Mouse (Mus musculus) MEL (cell line): ENCODE results near the gene Slc16a9. TPM values are rescaled to one million over a fixed set of nuclear protein-coding genes. Genes with fewer than 3 reads are reported as not detected.

Experiments used
- DNase-seq: peaks from one replicate; pipeline ENCODE4 v3.0.0; 2011; ENCODE audit warnings: low read depth, low spot score
- H3K27ac ChIP-seq: 2 replicates; pipeline ENCODE4 v1.5.1; 2012; ENCODE audit warnings: low read depth, mild to moderate bottlenecking, control low read depth, low read length, moderate library complexity; ENCODE audit not compliant: control insufficient read depth
- H3K27me3 ChIP-seq, 2 experiments: fragments of 150-350 bp in 1 of 2; sonication (generic) in 1 of 2; 2 replicates each; pipeline ENCODE4 v1.6.1; 2012; ENCODE audit warnings: low read length in 2 of 2, mild to moderate bottlenecking in 2 of 2, improper control_type of control experiment in 1 of 2, moderate library complexity in 1 of 2; ENCODE audit not compliant: insufficient read depth in 2 of 2, control insufficient read depth in 1 of 2
- H3K36me3 ChIP-seq, 2 experiments: 2 replicates each; pipeline ENCODE4 v1.6.1; 2012 to 2014; ENCODE audit warnings: low read length in 2 of 2, improper control_type of control experiment in 1 of 2, inconsistent platforms in 1 of 2, mild to moderate bottlenecking in 1 of 2; ENCODE audit not compliant: insufficient read depth in 2 of 2, control insufficient read depth in 1 of 2
- H3K4me1 ChIP-seq, 2 experiments: fragments of 150-350 bp in 1 of 2; sonication (generic) in 1 of 2; 2 replicates each; pipeline ENCODE4 v1.6.1; 2012; ENCODE audit warnings: low read length in 2 of 2, improper control_type of control experiment in 1 of 2, mild to moderate bottlenecking in 1 of 2; ENCODE audit not compliant: insufficient read depth in 2 of 2, control insufficient read depth in 1 of 2
- H3K4me3 ChIP-seq, 2 experiments: fragments of 150-350 bp in 1 of 2; sonication (generic) in 1 of 2; 2 replicates each; pipeline ENCODE4 v1.5.1; 2012; ENCODE audit warnings: low read depth in 2 of 2, low read length in 2 of 2, mild to moderate bottlenecking in 2 of 2, moderate library complexity in 2 of 2, control low read depth in 1 of 2, improper control_type of control experiment in 1 of 2; ENCODE audit not compliant: control insufficient read depth in 1 of 2, insufficient read depth in 1 of 2
- H3K79me2 ChIP-seq: 2 replicates; pipeline ENCODE4 v1.6.1; 2012; ENCODE audit warnings: mild to moderate bottlenecking, low read length, moderate library complexity; ENCODE audit not compliant: control insufficient read depth, poor library complexity, insufficient read depth
- H3K9ac ChIP-seq: 2 replicates; pipeline ENCODE4 v1.6.1; 2012; ENCODE audit warnings: low read depth, mild to moderate bottlenecking, control low read depth, low read length, moderate library complexity; ENCODE audit not compliant: control insufficient read depth, poor library complexity, severe bottlenecking
- H3K9me3 ChIP-seq: fragments of 150-350 bp; sonication (generic); replicated peaks from 2 replicates; pipeline ENCODE4 v1.6.1; 2012; ENCODE audit warnings: mild to moderate bottlenecking, low read length, improper control_type of control experiment, moderate library complexity; ENCODE audit not compliant: insufficient read depth
- CHD2 ChIP-seq: IDR thresholded peaks from 2 replicates; pipeline ENCODE4 v1.6.1; 2011; ENCODE audit warnings: low read length, improper control_type of control experiment
- CTCF ChIP-seq, 3 experiments: IDR thresholded peaks in 2 of 3; conservative IDR thresholded peaks in 1 of 3; 2 replicates each; pipeline ENCODE4 v1.5.1; 2011 to 2012; ENCODE audit warnings: low read length in 3 of 3, low read depth in 2 of 3, mild to moderate bottlenecking in 2 of 3, improper control_type of control experiment in 1 of 3, inconsistent platforms in 1 of 3, mixed read lengths in 1 of 3, moderate library complexity in 1 of 3; ENCODE audit not compliant: control insufficient read depth in 1 of 3, insufficient read depth in 1 of 3, poor library complexity in 1 of 3, severe bottlenecking in 1 of 3
- E2F4 ChIP-seq: IDR thresholded peaks from 2 replicates; pipeline ENCODE4 v1.6.1; 2011; ENCODE audit warnings: low read depth, low read length, improper control_type of control experiment, borderline replicate concordance
- ELF1 ChIP-seq: IDR thresholded peaks from 2 replicates; pipeline ENCODE4 v1.6.1; 2014; ENCODE audit warnings: low read depth, mild to moderate bottlenecking, inconsistent platforms, low read length, improper control_type of control experiment, moderate library complexity
- ETS1 ChIP-seq: IDR thresholded peaks from 2 replicates; pipeline ENCODE4 v1.6.1; 2012; ENCODE audit warnings: low read depth, mild to moderate bottlenecking, inconsistent platforms, low read length, improper control_type of control experiment, moderate library complexity
- GATA1 ChIP-seq: IDR thresholded peaks from 2 replicates; pipeline ENCODE4 v1.6.1; 2011; ENCODE audit warnings: low read depth, low read length, improper control_type of control experiment
- JUND ChIP-seq: IDR thresholded peaks from 2 replicates; pipeline ENCODE4 v1.6.1; 2011; ENCODE audit warnings: low read depth, mild to moderate bottlenecking, improper control_type of control experiment, low read length
- MAX ChIP-seq: IDR thresholded peaks from 2 replicates; pipeline ENCODE4 v1.6.1; 2011; ENCODE audit warnings: low read length, improper control_type of control experiment
- MXI1 ChIP-seq: IDR thresholded peaks from 2 replicates; pipeline ENCODE4 v1.6.1; 2011; ENCODE audit warnings: mild to moderate bottlenecking, low read depth, low read length, improper control_type of control experiment
- NELFE ChIP-seq: IDR thresholded peaks from 2 replicates; pipeline ENCODE4 v1.6.1; 2011; ENCODE audit warnings: low read depth, low read length, improper control_type of control experiment
- RCOR1 ChIP-seq: IDR thresholded peaks from 2 replicates; pipeline ENCODE4 v1.6.1; 2012; ENCODE audit warnings: low read depth, mild to moderate bottlenecking, inconsistent platforms, low read length, improper control_type of control experiment
- SIN3A ChIP-seq: IDR thresholded peaks from 2 replicates; pipeline ENCODE4 v1.6.1; 2012; ENCODE audit warnings: low read length, improper control_type of control experiment, inconsistent platforms
- TBP ChIP-seq: IDR thresholded peaks from 2 replicates; pipeline ENCODE4 v1.8.0; 2011; ENCODE audit warnings: low read depth, low read length, improper control_type of control experiment
- UBTF ChIP-seq: IDR thresholded peaks from 2 replicates; pipeline ENCODE4 v1.6.1; 2012; ENCODE audit warnings: low read depth, mild to moderate bottlenecking, inconsistent platforms, low read length, improper control_type of control experiment, moderate library complexity, borderline replicate concordance; ENCODE audit not compliant: insufficient read depth
- USF1 ChIP-seq: IDR thresholded peaks from 2 replicates; pipeline ENCODE4 v1.6.1; 2014; ENCODE audit warnings: low read depth, mild to moderate bottlenecking, inconsistent platforms, low read length, improper control_type of control experiment, moderate library complexity
- USF2 ChIP-seq, 2 experiments: IDR thresholded peaks; 2 replicates each; pipeline ENCODE4 v1.6.1; 2011 to 2012; ENCODE audit warnings: improper control_type of control experiment in 2 of 2, low read length in 2 of 2, borderline replicate concordance in 1 of 2, inconsistent platforms in 1 of 2, low read depth in 1 of 2, mild to moderate bottlenecking in 1 of 2; ENCODE audit not compliant: insufficient read depth in 1 of 2
- ZC3H11A ChIP-seq: IDR thresholded peaks from 2 replicates; pipeline ENCODE4 v1.6.1; 2012; ENCODE audit warnings: low read depth, mild to moderate bottlenecking, inconsistent platforms, low read length, improper control_type of control experiment
- ZKSCAN1 ChIP-seq: IDR thresholded peaks from 2 replicates; pipeline ENCODE4 v1.6.1; 2012; ENCODE audit warnings: low read depth, mild to moderate bottlenecking, inconsistent platforms, low read length, improper control_type of control experiment, moderate library complexity
- ZMIZ1 ChIP-seq: IDR thresholded peaks from 2 replicates; pipeline ENCODE4 v1.6.1; 2012; ENCODE audit warnings: low read depth, mild to moderate bottlenecking, inconsistent platforms, low read length, improper control_type of control experiment, moderate library complexity
- polyA plus RNA-seq, 2 experiments: library from polyadenylated mRNA; stranded (reverse) in 1 of 2; unstranded in 1 of 2; fragments of >175 nt in 1 of 2; fragments of >200 nt in 1 of 2; gene quantifications; 2 replicates each; pipeline versions ENCODE4 v1.2.1 to v1.2.4; 2012; ENCODE audit warnings: low replicate concordance in 2 of 2, low read depth in 1 of 2; ENCODE audit not compliant: insufficient read length in 2 of 2, insufficient read depth in 1 of 2, missing spikeins in 1 of 2
- total RNA-seq: library from RNA; depleted of rRNA; stranded (reverse); fragments of 300-350 nt; gene quantifications from 2 replicates; pipeline ENCODE4 v1.2.3, GENCODE M21; 2012

Gene Slc16a9
- total and polyA plus RNA-seq, 3 experiments: not detected

GRCm38 (mm10) chr10:70198012-70198411 is 46.9 kb upstream of the Slc16a9 start:
- H3K36me3 ChIP-seq: peaks cover 0 to 14% of the 10 kb centered on the region in 2 experiments; a peak in 2 of 4 replicates
- no peaks in the 10 kb centered on the region for H3K9me3 ChIP-seq
- no peak for TF ChIP-seq SIN3A
- no peak for TF ChIP-seq CTCF (IDR thresholded peaks at IDR 0.05 in 2 of 3, conservative IDR thresholded peaks at IDR 0.05 in 1 of 3; ENCODE audit: control insufficient read depth in 1 of 3, insufficient read depth in 1 of 3, low read depth in 2 of 3, low read length in 3 of 3, poor library complexity in 1 of 3, severe bottlenecking in 1 of 3)
- no peak for TF ChIP-seq TBP
- no peak for TF ChIP-seq ZKSCAN1
- no peak for TF ChIP-seq USF1
- no peak for TF ChIP-seq E2F4
- no peak for TF ChIP-seq UBTF
- TF ChIP-seq NELFE: no peak
- no peak for TF ChIP-seq RCOR1
- TF ChIP-seq JUND: no peak
- no peak for TF ChIP-seq ELF1
- no peak for TF ChIP-seq USF2 (IDR thresholded peaks at IDR 0.05; ENCODE audit: borderline replicate concordance in 1 of 2, insufficient read depth in 1 of 2, low read depth in 1 of 2, low read length in 2 of 2)
- TF ChIP-seq ZMIZ1: no peak
- TF ChIP-seq CHD2: no peak
- no peak for TF ChIP-seq ZC3H11A
- TF ChIP-seq MAX: no peak
- TF ChIP-seq ETS1: no peak
- TF ChIP-seq, all 39 proteins: peak for 0
- Histone ChIP-seq H3K27ac (no peak overlapping the region), H3K27me3 (no peaks in the 10 kb centered on the region), H3K4me1 (peaks cover 0 to 20% of the 10 kb centered on the region in 2 experiments; a peak in 2 of 4 replicates), H3K4me3 (no peak overlapping the region), H3K79me2 (no peaks in the 10 kb centered on the region), H3K9ac (no peak overlapping the region)
- DNase-seq: no peak

GRCm38 (mm10) chr10:70198951-70199463 is 45.9 kb upstream of the Slc16a9 start:
- peaks cover 0 to 20% of the 10 kb centered on the region in 2 experiments; a peak in 2 of 4 replicates for H3K4me1 ChIP-seq
- DNase-seq: no peak
- H3K27ac ChIP-seq: no peak overlapping the region
- H3K79me2 ChIP-seq: no peaks in the 10 kb centered on the region
- no peak overlapping the region for H3K4me3 ChIP-seq
- peaks cover 0 to 14% of the 10 kb centered on the region in 2 experiments; a peak in 2 of 4 replicates for H3K36me3 ChIP-seq
- H3K27me3 ChIP-seq: no peaks in the 10 kb centered on the region
- no peaks in the 10 kb centered on the region for H3K9me3 ChIP-seq
- TF ChIP-seq MXI1: no peak
- peak; percentile 18; the same call in 1 of the 2 replicates for TF ChIP-seq USF1
- no peak for TF ChIP-seq GATA1
- no peak overlapping the region for H3K9ac ChIP-seq
